In the genomic region with DNA sequence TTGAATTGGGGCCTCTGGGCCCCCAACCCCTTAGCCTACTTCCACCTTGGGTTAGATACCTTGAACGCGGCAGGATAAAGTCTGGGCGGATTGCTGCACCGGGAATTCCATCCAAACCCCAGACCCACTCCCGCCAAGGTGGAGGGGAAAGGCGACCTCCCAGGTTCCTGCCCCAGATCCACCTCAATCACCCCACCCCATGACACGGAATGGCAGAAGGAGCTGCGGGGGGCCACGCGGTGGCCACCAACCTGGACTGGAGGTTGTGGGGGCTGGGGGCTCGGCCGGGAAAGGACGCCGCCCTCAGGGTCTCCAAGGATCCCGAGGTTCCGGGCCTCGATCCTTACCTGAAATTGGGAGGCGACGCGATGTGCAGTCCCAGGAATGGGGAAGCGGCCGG, we compare ENCODE assay signal across 8 mouse cellular contexts. TPM values are rescaled to one million over a fixed set of nuclear protein-coding genes. Genes with fewer than 3 reads are reported as not detected.
A peak's percentile ranks its signal among the peaks of the same experiment; 100 is the strongest.
DNase-seq lines count a peak whose midpoint lies in the region; ATAC-seq lines count a peak whose summit lies in the region.

No protein-coding gene starts in this region.

- H3K27me3 ChIP-seq in kidney, embryonic 15.5 days = peaks cover 8% of the 10 kb centered on the region
- H3K27me3 ChIP-seq in hindbrain, embryonic 13.5 days = no peaks in the 10 kb centered on the region
- no peaks in the 10 kb centered on the region for H3K27me3 ChIP-seq in midbrain, embryonic 14.5 days (ENCODE audit: control insufficient read depth, insufficient read depth, low read length)

- WGBS in kidney, embryonic 15.5 days = 2% methylated on average over 22 of the region's 22 CpGs
- 1% methylated on average over 22 of the region's 22 CpGs for WGBS in hindbrain, embryonic 13.5 days
- 1% methylated on average over 22 of the region's 22 CpGs for WGBS in midbrain, embryonic 14.5 days

- peaks cover 22% of the 10 kb centered on the region for H3K36me3 ChIP-seq in kidney, embryonic 15.5 days
- peaks cover 20% of the 10 kb centered on the region for H3K36me3 ChIP-seq in hindbrain, embryonic 13.5 days
- peaks cover 23% of the 10 kb centered on the region for H3K36me3 ChIP-seq in midbrain, embryonic 14.5 days (ENCODE audit: control insufficient read depth, insufficient read depth, low read length)

- ATAC-seq in kidney, embryonic 15.5 days (replicated peaks; ENCODE audit: low FRiP score) = no peak
- peak; percentile 12 for ATAC-seq in hindbrain, embryonic 13.5 days (ENCODE audit: low FRiP score)
- ATAC-seq in midbrain, embryonic 14.5 days (ENCODE audit: low FRiP score, low TSS enrichment) = peak; percentile 28; the same call in 1 of the 2 replicates
- ATAC-seq in megakaryocyte-erythroid progenitor cell, adult 5-6 weeks (replicated peaks; ENCODE audit: low FRiP score, low TSS enrichment, poor library complexity, severe bottlenecking) = no peak
- ATAC-seq in activated CD4-positive, CD25-positive, alpha-beta regulatory T cell, adult 4 months = no peak

- H3K4me1 ChIP-seq in kidney, embryonic 15.5 days = peaks cover 11% of the 10 kb centered on the region
- peaks cover 61% of the 10 kb centered on the region for H3K4me1 ChIP-seq in hindbrain, embryonic 13.5 days (replicated peaks)
- H3K4me1 ChIP-seq in midbrain, embryonic 14.5 days (ENCODE audit: control insufficient read depth, insufficient read depth, low read length) = peaks cover 28% of the 10 kb centered on the region

- H3K4me2 ChIP-seq in kidney, embryonic 15.5 days = peak overlapping the region; percentile 85
- H3K4me2 ChIP-seq in hindbrain, embryonic 13.5 days = peak overlapping the region; percentile 83
- H3K4me2 ChIP-seq in midbrain, embryonic 14.5 days (ENCODE audit: low read length) = peak overlapping the region; percentile 79

- H3K27ac ChIP-seq in kidney, embryonic 15.5 days = no peak overlapping the region
- peak overlapping the region; percentile 88 for H3K27ac ChIP-seq in hindbrain, embryonic 13.5 days
- H3K27ac ChIP-seq in midbrain, embryonic 14.5 days (replicated peaks; ENCODE audit: low read depth, low read length) = peak overlapping the region; percentile 76

- peak overlapping the region; percentile 67 for H3K4me3 ChIP-seq in kidney, embryonic 15.5 days (replicated peaks)
- H3K4me3 ChIP-seq in hindbrain, embryonic 13.5 days = peak overlapping the region; percentile 81
- peak overlapping the region; percentile 83 for H3K4me3 ChIP-seq in midbrain, embryonic 14.5 days (replicated peaks; ENCODE audit: low read depth, low read length)

- H3K9ac ChIP-seq in kidney, embryonic 15.5 days = peak overlapping the region; percentile 64
- H3K9ac ChIP-seq in hindbrain, embryonic 13.5 days = peak overlapping the region; percentile 96
- H3K9ac ChIP-seq in midbrain, embryonic 14.5 days (replicated peaks; ENCODE audit: low read length) = peak overlapping the region; percentile 98

- no peak for DNase-seq in kidney, postnatal 36 days
- peak; percentile 68 to 73 for DNase-seq in cerebellum, postnatal 25 days
- DNase-seq in midbrain, embryonic 14.5 days = peak; percentile 54
- DNase-seq in urinary bladder, postnatal 36 days (ENCODE audit: low spot score in 2 of 2) = no peak

- no peaks in the 10 kb centered on the region for H3K9me3 ChIP-seq in kidney, embryonic 15.5 days (replicated peaks)
- no peaks in the 10 kb centered on the region for H3K9me3 ChIP-seq in hindbrain, embryonic 13.5 days
- no peaks in the 10 kb centered on the region for H3K9me3 ChIP-seq in midbrain, embryonic 14.5 days (ENCODE audit: control insufficient read depth, low read length)

RNA-seq across cellular contexts. Expression of a gene that starts 0.4 kb away (rescaled TPM):
- polyA plus RNA-seq in kidney, embryonic 15.5 days (2015; fragmentation: Nextera tagmentation; extraction: Ambion mirVana) = 32.1 and 34.9 TPM in 2 replicates
- 111 and 112 TPM in 2 replicates for polyA plus RNA-seq in hindbrain, embryonic 13.5 days (2015; fragmentation: Nextera tagmentation; extraction: Ambion mirVana)
- 62.4 and 117 TPM in 2 replicates for polyA plus RNA-seq in midbrain, embryonic 14.5 days (2014; fragmentation: Nextera tagmentation; extraction: Ambion mirVana)
- not detected in 2 replicates for total RNA-seq in megakaryocyte-erythroid progenitor cell, adult 5-6 weeks (2014; fragmentation: Nextera tagmentation)
- not detected in 2 replicates for total RNA-seq in megakaryocyte-erythroid progenitor cell, adult 5-6 weeks (2017)
- polyA plus RNA-seq in activated CD4-positive, CD25-positive, alpha-beta regulatory T cell, adult 4 months (2017; shearing (Covaris generic)) = under 1 TPM; 0.36 to 0.45 TPM

RNA-seq across cellular contexts. Expression of a gene that starts 18.3 kb away (rescaled TPM):
- polyA plus RNA-seq in kidney, embryonic 15.5 days (2015; fragmentation: Nextera tagmentation; extraction: Ambion mirVana) = 3.2 and 3.4 TPM in 2 replicates
- polyA plus RNA-seq in hindbrain, embryonic 13.5 days (2015; fragmentation: Nextera tagmentation; extraction: Ambion mirVana) = 6.3 and 6.9 TPM in 2 replicates
- 3.9 and 5.6 TPM in 2 replicates for polyA plus RNA-seq in midbrain, embryonic 14.5 days (2014; fragmentation: Nextera tagmentation; extraction: Ambion mirVana)
- 1.2 and 1.5 TPM in 2 replicates for total RNA-seq in megakaryocyte-erythroid progenitor cell, adult 5-6 weeks (2014; fragmentation: Nextera tagmentation)
- total RNA-seq in megakaryocyte-erythroid progenitor cell, adult 5-6 weeks (2017) = 1.1 and 2.5 TPM in 2 replicates
- polyA plus RNA-seq in activated CD4-positive, CD25-positive, alpha-beta regulatory T cell, adult 4 months (2017; shearing (Covaris generic)) = 1 to 10 TPM; 1.1 to 1.2 TPM

RNA-seq across cellular contexts. Expression of a gene that starts 26.0 kb away (rescaled TPM):
- 26.0 and 29.5 TPM in 2 replicates for polyA plus RNA-seq in kidney, embryonic 15.5 days (2015; fragmentation: Nextera tagmentation; extraction: Ambion mirVana)
- polyA plus RNA-seq in hindbrain, embryonic 13.5 days (2015; fragmentation: Nextera tagmentation; extraction: Ambion mirVana) = 1.6 and 2.4 TPM in 2 replicates
- 1.5 and 1.6 TPM in 2 replicates for polyA plus RNA-seq in midbrain, embryonic 14.5 days (2014; fragmentation: Nextera tagmentation; extraction: Ambion mirVana)
- total RNA-seq in megakaryocyte-erythroid progenitor cell, adult 5-6 weeks (2014; fragmentation: Nextera tagmentation) = not detected in 2 replicates
- not detected in 2 replicates for total RNA-seq in megakaryocyte-erythroid progenitor cell, adult 5-6 weeks (2017)
- not detected for polyA plus RNA-seq in activated CD4-positive, CD25-positive, alpha-beta regulatory T cell, adult 4 months (2017; shearing (Covaris generic))

RNA-seq across cellular contexts. Expression of a gene that starts 26.2 kb away (rescaled TPM):
- polyA plus RNA-seq in kidney, embryonic 15.5 days (2015; fragmentation: Nextera tagmentation; extraction: Ambion mirVana) = 24.7 and 29.5 TPM in 2 replicates
- polyA plus RNA-seq in hindbrain, embryonic 13.5 days (2015; fragmentation: Nextera tagmentation; extraction: Ambion mirVana) = 35.7 and 35.8 TPM in 2 replicates
- polyA plus RNA-seq in midbrain, embryonic 14.5 days (2014; fragmentation: Nextera tagmentation; extraction: Ambion mirVana) = 35.4 and 41.6 TPM in 2 replicates
- total RNA-seq in megakaryocyte-erythroid progenitor cell, adult 5-6 weeks (2014; fragmentation: Nextera tagmentation) = 13.1 and 25.7 TPM in 2 replicates
- total RNA-seq in megakaryocyte-erythroid progenitor cell, adult 5-6 weeks (2017) = 12.1 and 17.2 TPM in 2 replicates
- polyA plus RNA-seq in activated CD4-positive, CD25-positive, alpha-beta regulatory T cell, adult 4 months (2017; shearing (Covaris generic)) = 10 to 100 TPM; 40.0 to 59.3 TPM

RNA-seq across cellular contexts. Expression of a gene that starts 33.2 kb away (rescaled TPM):
- 17.7 and 21.3 TPM in 2 replicates for polyA plus RNA-seq in kidney, embryonic 15.5 days (2015; fragmentation: Nextera tagmentation; extraction: Ambion mirVana)
- 36.8 and 38.5 TPM in 2 replicates for polyA plus RNA-seq in hindbrain, embryonic 13.5 days (2015; fragmentation: Nextera tagmentation; extraction: Ambion mirVana)
- 33.3 and 33.9 TPM in 2 replicates for polyA plus RNA-seq in midbrain, embryonic 14.5 days (2014; fragmentation: Nextera tagmentation; extraction: Ambion mirVana)
- total RNA-seq in megakaryocyte-erythroid progenitor cell, adult 5-6 weeks (2014; fragmentation: Nextera tagmentation) = 16.1 and 21.0 TPM in 2 replicates
- total RNA-seq in megakaryocyte-erythroid progenitor cell, adult 5-6 weeks (2017) = 8.4 and 9.6 TPM in 2 replicates
- polyA plus RNA-seq in activated CD4-positive, CD25-positive, alpha-beta regulatory T cell, adult 4 months (2017; shearing (Covaris generic)) = 1 to 10 TPM; 4.2 to 6.3 TPM

Comparison
In these comparisons a context has a peak if more than half of its experiments do, and no peak if none do; other contexts are left out.
1. ATAC-seq: peak in hindbrain, embryonic 13.5 days (single experiment) and midbrain, embryonic 14.5 days (single experiment); none in kidney, embryonic 15.5 days (single experiment), megakaryocyte-erythroid progenitor cell, adult 5-6 weeks (single experiment) and activated CD4-positive, CD25-positive, alpha-beta regulatory T cell, adult 4 months (single experiment).
2. DNase-seq: peak in cerebellum, postnatal 25 days (2 of 2) and midbrain, embryonic 14.5 days (single experiment); none in kidney, postnatal 36 days (0 of 2) and urinary bladder, postnatal 36 days (0 of 2).
3. RNA of a gene that starts 0.4 kb away (polyA plus RNA-seq): 111 to 112 TPM in hindbrain, embryonic 13.5 days, 62.4 to 117 TPM in midbrain, embryonic 14.5 days and 32.1 to 34.9 TPM in kidney, embryonic 15.5 days; 0.36 to 0.45 TPM in activated CD4-positive, CD25-positive, alpha-beta regulatory T cell, adult 4 months; every median in the first group is over 10 times any median in the second.
4. Peak in every context shown above with its lines, with median percentiles within 50 percentile points of each other: H3K4me2 ChIP-seq, H3K4me3 ChIP-seq and H3K9ac ChIP-seq.